Mouse (Mus musculus) lung, embryonic 14.5 days (tissue): ENCODE data around the gene F930015N05Rik. TPM values are rescaled to one million over a fixed set of nuclear protein-coding genes. Genes with fewer than 3 reads are reported as not detected.

Source experiments
- ATAC-seq: fragments of 200-750 bp; cut with Nextera tagmentation; 2 replicates; pipeline ENCODE4 v1.8.0; 2017; ENCODE audit warnings: mild to moderate bottlenecking, moderate TSS enrichment, moderate library complexity; ENCODE audit not compliant: insufficient read depth
- DNase-seq: peaks from one replicate; pipeline ENCODE4 v3.0.0-alpha.2; 2015
- H3K27ac ChIP-seq: fragments of 300-500 bp; sonication (generic); 2 replicates; pipeline ENCODE4 v1.5.1; 2014; ENCODE audit warnings: low read depth, mild to moderate bottlenecking, moderate library complexity
- H3K27me3 ChIP-seq: fragments of 300-500 bp; sonication (generic); 2 replicates; pipeline ENCODE4 v1.6.1; 2014; ENCODE audit warnings: low read length, control low read depth; ENCODE audit not compliant: insufficient read depth
- H3K36me3 ChIP-seq: fragments of 300-500 bp; sonication (generic); 2 replicates; pipeline ENCODE4 v1.6.1; 2014; ENCODE audit warnings: control low read depth; ENCODE audit not compliant: insufficient read depth
- H3K4me1 ChIP-seq: fragments of 300-500 bp; sonication (generic); 2 replicates; pipeline ENCODE4 v1.6.1; 2014; ENCODE audit warnings: antibody characterized with exemption, control low read depth; ENCODE audit not compliant: insufficient read depth
- H3K4me2 ChIP-seq: fragments of 300-500 bp; sonication (generic); 2 replicates; pipeline ENCODE4 v1.6.1; 2014; ENCODE audit warnings: mild to moderate bottlenecking
- H3K4me3 ChIP-seq: fragments of 300-500 bp; sonication (generic); 2 replicates; pipeline ENCODE4 v1.5.1; 2014; ENCODE audit warnings: low read depth, low read length
- H3K9ac ChIP-seq: fragments of 300-500 bp; sonication (generic); 2 replicates; pipeline ENCODE4 v1.6.1; 2014
- H3K9me3 ChIP-seq: fragments of 300-500 bp; sonication (generic); 2 replicates; pipeline ENCODE4 v1.6.1; 2016; ENCODE audit warnings: low read depth, low read length, control low read depth
- CTCF ChIP-seq: IDR thresholded peaks from 2 replicates; pipeline ENCODE4 v1.5.1; 2016; ENCODE audit warnings: antibody characterized with exemption, low read depth
- WGBS: fragments of 180-500 bp; shearing (Covaris S2); extraction: QIAGEN DNeasy Blood & Tissue Kit; methylation state at CpG from one replicate; pipeline ENCODE4 v1.1.7; 2014; 5-methylcytosine and 5-hydroxymethylcytosine counted together
- polyA plus RNA-seq: library from polyadenylated mRNA; unstranded; fragments of >200 nt; fragmentation: Nextera tagmentation; extraction: Ambion mirVana; gene quantifications from 2 replicates; pipeline ENCODE4 v1.2.1, GENCODE M21; 2014

Gene F930015N05Rik
- polyA plus RNA-seq, 1 experiment from 2014 or later: 0.37 TPM

GRCm38 (mm10) chr11:64434611-64435545 is 1.6 kb downstream of the F930015N05Rik start, which contains the start of gene Hs3st3a1:
TSS of gene Hs3st3a1 (plus strand) at chr11:64435332.
- Histone ChIP-seq H3K4me3 (peak within 1 kb of the TSS; percentile 55), H3K36me3 (no peaks in the 10 kb centered on the region), H3K9ac (peak within 1 kb of the TSS; percentile 61), H3K27ac (no peak within 1 kb of the TSS), H3K4me1 (no peaks in the 10 kb centered on the region), H3K9me3 (no peaks in the 10 kb centered on the region), H3K27me3 (peaks cover 26% of the 10 kb centered on the region), H3K4me2 (peak within 1 kb of the TSS; percentile 88)
- DNase-seq (peak; percentile 76), ATAC-seq (peak; percentile 90)
- no peak for TF ChIP-seq CTCF
- WGBS: under 1% methylated on average over 33 of the region's 36 CpGs

GRCm38 (mm10) chr11:64418969-64419368 is 17.5 kb downstream of the F930015N05Rik start:
- no peak for ATAC-seq
- Histone ChIP-seq H3K4me2 (no peak overlapping the region), H3K9ac (no peak overlapping the region), H3K27ac (no peak overlapping the region), H3K27me3 (no peaks in the 10 kb centered on the region), H3K36me3 (no peaks in the 10 kb centered on the region), H3K9me3 (peaks cover 4% of the 10 kb centered on the region), H3K4me3 (no peak overlapping the region), H3K4me1 (no peaks in the 10 kb centered on the region)
- no peak for TF ChIP-seq CTCF
- WGBS: 71% methylated on average over 1 of the region's 1 CpGs
- no peak for DNase-seq

GRCm38 (mm10) chr11:64400534-64401093 is 35.8 kb downstream of the F930015N05Rik start:
- Histone ChIP-seq H3K4me1 (peaks cover 3% of the 10 kb centered on the region; the same call in 1 of the 2 replicates), H3K27me3 (0 out of 2 replicates have a peak, but pooled peaks cover 4% of the 10 kb centered on the region), H3K27ac (no peak overlapping the region), H3K4me3 (no peak overlapping the region), H3K9ac (no peak overlapping the region), H3K4me2 (no peak overlapping the region), H3K9me3 (no peaks in the 10 kb centered on the region), H3K36me3 (no peaks in the 10 kb centered on the region)
- 69% methylated on average over 6 of the region's 6 CpGs for WGBS
- DNase-seq: no peak
- no peak for ATAC-seq
- no peak for TF ChIP-seq CTCF

GRCm38 (mm10) chr11:64397612-64398011 is 38.8 kb downstream of the F930015N05Rik start:
- H3K9ac ChIP-seq: no peak overlapping the region
- H3K4me1 ChIP-seq: peaks cover 3% of the 10 kb centered on the region; the same call in 1 of the 2 replicates
- 0 out of 2 replicates have a peak, but pooled peaks cover 4% of the 10 kb centered on the region for H3K27me3 ChIP-seq
- TF ChIP-seq CTCF: no peak
- no peak overlapping the region for H3K27ac ChIP-seq
- H3K9me3 ChIP-seq: no peaks in the 10 kb centered on the region
- ATAC-seq (no peak), DNase-seq (no peak)
- no peaks in the 10 kb centered on the region for H3K36me3 ChIP-seq
- H3K4me3 ChIP-seq: no peak overlapping the region
- no peak overlapping the region for H3K4me2 ChIP-seq
- WGBS: 69% methylated on average over 3 of the region's 3 CpGs

GRCm38 (mm10) chr11:64396949-64397348 is 39.5 kb downstream of the F930015N05Rik start:
- H3K36me3 ChIP-seq: no peaks in the 10 kb centered on the region
- 0 out of 2 replicates have a peak, but pooled peaks cover 4% of the 10 kb centered on the region for H3K27me3 ChIP-seq
- H3K9ac ChIP-seq: no peak overlapping the region
- 61% methylated on average over 6 of the region's 6 CpGs for WGBS
- H3K4me3 ChIP-seq: no peak overlapping the region
- no peak for TF ChIP-seq CTCF
- ATAC-seq: no peak
- DNase-seq: no peak
- H3K4me2 ChIP-seq: no peak overlapping the region
- H3K4me1 ChIP-seq: peaks cover 3% of the 10 kb centered on the region; the same call in 1 of the 2 replicates
- H3K27ac ChIP-seq: no peak overlapping the region
- no peaks in the 10 kb centered on the region for H3K9me3 ChIP-seq

GRCm38 (mm10) chr11:64396331-64396881 is 40.0 kb downstream of the F930015N05Rik start:
- DNase-seq (peak; percentile 38), ATAC-seq (peak; percentile 47; the same call in 1 of the 2 replicates)
- no peak overlapping the region for H3K9ac ChIP-seq
- H3K9me3 ChIP-seq: no peaks in the 10 kb centered on the region
- 12% methylated on average over 7 of the region's 7 CpGs for WGBS
- H3K4me3 ChIP-seq: no peak overlapping the region
- no peaks in the 10 kb centered on the region for H3K36me3 ChIP-seq
- peaks cover 3% of the 10 kb centered on the region; the same call in 1 of the 2 replicates for H3K4me1 ChIP-seq
- TF ChIP-seq CTCF: no peak
- no peak overlapping the region for H3K27ac ChIP-seq
- H3K27me3 ChIP-seq: 0 out of 2 replicates have a peak, but pooled peaks cover 4% of the 10 kb centered on the region
- peak overlapping the region; percentile 41 for H3K4me2 ChIP-seq
